In genomic region chr9:66874297-66874696, GRCm38 (mm10) we compare ENCODE assay signal across 15 mouse cellular contexts.
"Had no signal": no experiment of that assay in that cellular context is flagged by ENCODE, and none has a peak within 500 bp of the region (broad histone marks: within the 10 kb centered on the region; RNA-seq: fewer than 3 reads in every experiment).

No protein-coding gene starts in this region.

- H3K27me3 ChIP-seq: intestine, embryonic 15.5 days; kidney, embryonic 15.5 days; liver, embryonic 15.5 days; midbrain, embryonic 13.5 days; neural tube, embryonic 15.5 days had no signal

- DNase-seq: kidney, adult 2 months; kidney, postnatal 14 days; lung, embryonic 14.5 days; lung, postnatal 10 days; lung, postnatal 4 days; thymus, adult 18-20 months; thymus, postnatal 25 days had no signal

- H3K4me3 ChIP-seq: intestine, embryonic 15.5 days; kidney, embryonic 15.5 days; left cerebral cortex, adult 2 months; limb, embryonic 10.5 days; liver, embryonic 15.5 days; midbrain, embryonic 13.5 days; myocyte; neural tube, embryonic 15.5 days had no signal

- H3K27ac ChIP-seq: intestine, embryonic 15.5 days; kidney, embryonic 15.5 days; left cerebral cortex, adult 2 months; limb, embryonic 10.5 days; liver, embryonic 15.5 days; midbrain, embryonic 13.5 days; neural tube, embryonic 15.5 days had no signal

- H3K4me1 ChIP-seq: kidney, embryonic 15.5 days; limb, embryonic 10.5 days; midbrain, embryonic 13.5 days; neural tube, embryonic 15.5 days had no signal

- H3K36me3 ChIP-seq: intestine, embryonic 15.5 days; kidney, embryonic 15.5 days; neural tube, embryonic 15.5 days had no signal
